Mouse (Mus musculus): ENCODE results near the gene Orc3.

DNA sequence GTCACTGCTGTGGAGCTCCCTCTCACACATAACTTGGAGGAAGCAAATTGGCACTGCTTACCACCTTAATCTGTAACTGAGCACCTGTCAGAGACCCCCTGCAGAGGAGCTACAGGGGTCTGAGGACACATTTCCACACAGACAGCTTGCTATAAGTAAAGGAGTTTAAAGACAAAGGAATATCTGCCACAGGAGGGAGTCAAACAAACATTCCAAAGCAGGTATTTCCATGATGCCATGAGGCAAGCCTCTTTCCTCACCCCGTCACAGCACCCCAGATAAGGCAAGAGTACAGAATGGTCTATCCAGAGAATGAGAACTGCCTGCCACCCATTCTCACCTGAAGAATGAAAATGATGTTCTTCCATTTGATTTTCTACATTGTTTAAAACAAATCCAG, 35.5 kb downstream of the Orc3 start:
- TF ChIP-seq CTCF (IDR thresholded peaks at IDR 0.05; ENCODE audit: extremely low read depth, insufficient read length, insufficient replicate concordance, low read depth, low read length), result no peak
- TF ChIP-seq POLR2A (IDR thresholded peaks at IDR 0.05; ENCODE audit: low read depth, low read length), result no peak
